Mouse (Mus musculus): Measurements from ENCODE around the gene Ambp. TPM values are rescaled to one million over a fixed set of nuclear protein-coding genes. Genes with fewer than 3 reads are reported as not detected.

The Ambp gene
- polyA plus RNA-seq, 1 experiment from 2014 or later, result not detected

DNA sequence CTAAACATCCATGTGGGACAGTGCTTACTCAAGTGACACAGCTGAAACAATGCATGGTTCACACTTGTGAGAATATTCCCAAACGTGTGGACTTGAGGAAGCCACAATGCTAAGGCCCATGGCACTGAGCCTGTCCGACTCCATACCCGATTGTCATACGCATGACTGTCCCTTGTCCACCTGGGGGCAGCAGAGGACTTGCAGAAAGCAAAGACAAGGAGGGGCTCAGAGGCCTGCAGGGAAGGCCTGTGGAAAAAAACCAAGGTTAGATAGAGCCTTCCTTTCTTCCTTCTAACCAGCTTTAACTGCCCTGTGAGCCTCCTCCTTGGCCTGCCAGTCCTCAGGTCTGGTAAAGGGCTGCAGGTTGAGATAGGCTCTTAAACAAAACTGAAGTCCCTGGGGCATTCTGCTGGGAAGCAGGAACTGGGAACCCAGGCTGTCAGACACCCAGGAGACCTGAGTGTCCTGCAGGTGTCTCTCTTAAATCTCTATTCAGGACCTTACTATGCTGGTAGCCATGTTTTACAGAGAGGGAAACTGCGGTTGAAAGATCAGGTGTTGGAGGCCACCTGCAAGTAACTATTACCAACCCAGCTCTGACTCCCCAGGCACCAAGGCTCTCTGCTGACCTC lies 4.5 kb upstream of the Ambp start:
- 15% methylated on average over 5 of the region's 5 CpGs for whole genome bisulfite sequencing
- no peak overlapping the region for H3K4me3 ChIP-seq
- peak; percentile 91 for ATAC-seq (replicated peaks)
- H3K9me3 ChIP-seq, result no peaks in the 10 kb centered on the region
- no peak overlapping the region for H3K27ac ChIP-seq (replicated peaks)
- no peaks in the 10 kb centered on the region for H3K36me3 ChIP-seq
- H3K4me1 ChIP-seq, result no peaks in the 10 kb centered on the region
- no peaks in the 10 kb centered on the region for H3K27me3 ChIP-seq
- H3K9ac ChIP-seq (replicated peaks), result no peak overlapping the region
- no peak overlapping the region for H3K4me2 ChIP-seq (replicated peaks)

DNA sequence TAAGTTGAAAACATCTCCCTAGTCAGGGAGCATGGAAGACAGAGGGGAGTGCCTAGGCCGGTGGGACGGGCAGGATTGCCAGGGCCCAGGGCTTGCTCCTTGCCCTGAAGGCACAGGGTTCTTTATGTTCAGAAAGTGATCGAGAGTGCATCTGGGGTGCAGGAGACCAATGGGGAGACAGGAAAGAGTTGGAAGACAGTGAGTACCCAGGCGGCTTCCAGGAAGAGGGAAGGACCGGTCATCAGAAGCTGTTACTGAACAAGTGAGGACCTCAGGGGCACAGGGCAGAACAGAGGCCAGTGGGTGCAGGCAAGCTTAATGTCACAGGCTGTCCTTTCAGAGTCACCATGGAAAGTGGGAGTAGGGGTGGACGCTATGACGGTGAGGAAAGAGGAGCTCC lies 3.6 kb upstream of the Ambp start:
- ATAC-seq (replicated peaks), result no peak
- no peak overlapping the region for H3K4me2 ChIP-seq (replicated peaks)
- H3K9me3 ChIP-seq, result no peaks in the 10 kb centered on the region
- no peaks in the 10 kb centered on the region for H3K4me1 ChIP-seq
- no peak overlapping the region for H3K27ac ChIP-seq (replicated peaks)
- 94% methylated on average over 7 of the region's 7 CpGs for WGBS
- H3K27me3 ChIP-seq, result no peaks in the 10 kb centered on the region
- no peak overlapping the region for H3K9ac ChIP-seq (replicated peaks)
- H3K36me3 ChIP-seq, result no peaks in the 10 kb centered on the region
- H3K4me3 ChIP-seq, result no peak overlapping the region

DNA sequence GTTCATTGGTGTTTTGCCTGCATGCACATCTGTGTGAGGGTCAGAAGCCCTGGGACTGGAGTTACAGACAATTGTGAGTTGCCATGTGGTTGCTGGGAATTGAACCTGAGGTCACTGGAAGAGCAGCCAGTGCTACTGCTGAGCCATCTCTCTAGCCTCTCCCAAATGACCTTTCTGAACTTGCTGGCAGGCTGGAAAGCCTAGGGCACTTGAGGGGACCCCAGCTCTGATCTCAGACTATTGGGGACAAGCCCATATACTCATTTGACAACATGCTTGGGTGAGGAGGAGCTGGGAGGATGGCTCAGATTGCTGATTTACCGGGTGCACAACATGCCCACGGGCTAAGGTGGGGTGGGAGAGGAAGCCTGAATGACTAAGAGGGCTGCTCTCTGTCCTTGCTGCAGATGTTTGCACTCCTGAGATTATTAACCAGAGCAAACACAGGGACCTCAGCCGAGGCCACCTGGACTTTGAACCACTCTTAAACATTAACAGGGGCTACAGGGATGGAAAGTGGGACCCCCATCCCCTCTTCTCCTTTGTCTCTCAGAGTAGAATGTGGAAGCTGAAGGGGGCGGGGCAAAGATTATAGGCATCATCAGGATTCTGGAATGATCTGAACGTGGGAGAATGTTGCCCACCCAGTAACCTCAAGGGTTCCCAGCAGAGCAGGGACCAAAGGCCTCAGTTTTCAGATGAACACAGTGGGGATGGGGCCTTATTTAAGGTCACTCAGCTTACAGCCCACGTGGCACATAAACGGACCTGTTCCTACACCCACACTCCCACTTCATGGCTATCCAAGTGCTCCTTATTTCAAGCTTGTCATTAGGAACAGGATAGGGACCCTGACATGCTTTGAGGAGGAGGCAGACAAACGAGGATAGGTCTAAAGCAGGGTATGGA lies 2.4 kb upstream of the Ambp start:
- H3K4me1 ChIP-seq, result no peaks in the 10 kb centered on the region
- no peak overlapping the region for H3K27ac ChIP-seq (replicated peaks)
- H3K36me3 ChIP-seq, result no peaks in the 10 kb centered on the region
- no peak overlapping the region for H3K4me3 ChIP-seq
- no peaks in the 10 kb centered on the region for H3K9me3 ChIP-seq
- 61% methylated on average over 8 of the region's 8 CpGs for WGBS
- no peak overlapping the region for H3K4me2 ChIP-seq (replicated peaks)
- H3K27me3 ChIP-seq, result no peaks in the 10 kb centered on the region
- H3K9ac ChIP-seq (replicated peaks), result no peak overlapping the region
- no peak for ATAC-seq (replicated peaks)

DNA sequence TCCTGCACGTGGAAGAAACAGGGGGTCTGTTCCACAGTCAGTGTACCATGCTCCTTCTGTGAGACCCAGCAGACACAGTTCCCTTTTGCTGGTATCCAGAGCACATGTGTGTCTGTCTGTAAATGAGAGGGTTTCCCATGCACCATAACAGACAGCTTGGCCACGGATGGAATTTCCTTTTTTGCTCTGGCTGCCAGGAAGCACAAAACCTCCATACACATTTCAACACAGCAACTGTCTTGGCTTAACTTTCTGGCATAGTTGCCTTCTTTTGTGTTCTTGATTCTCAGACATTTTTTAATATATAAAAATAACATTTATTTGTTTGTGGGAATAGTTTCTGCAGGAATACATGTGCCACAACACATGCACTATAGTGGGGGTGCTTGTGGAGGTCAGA lies 997 bp upstream of the Ambp start:
- no peak for ATAC-seq (replicated peaks)
- 54% methylated on average over 2 of the region's 2 CpGs for WGBS
- H3K4me2 ChIP-seq (replicated peaks), result no peak overlapping the region

DNA sequence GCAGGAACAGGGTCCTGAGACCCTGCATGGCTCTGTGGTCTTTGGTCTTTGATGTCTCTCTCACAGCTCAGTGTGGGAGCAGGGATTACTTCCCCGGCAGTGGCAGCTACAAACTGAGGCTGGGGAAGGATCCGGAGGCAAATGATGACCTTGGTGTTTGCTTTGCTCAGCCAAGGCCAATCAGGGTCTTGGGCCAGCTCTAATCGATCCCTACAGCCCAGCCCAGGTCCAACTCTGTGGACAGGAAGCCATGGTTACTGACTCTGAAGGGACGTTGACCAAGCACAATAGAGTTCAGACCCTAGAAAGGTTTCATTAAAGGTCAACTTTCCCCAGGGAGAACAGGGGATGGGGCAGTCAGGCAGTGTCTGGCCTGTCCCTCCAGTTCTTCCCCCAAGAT lies 571 bp downstream of the Ambp start:
- Histone ChIP-seq H3K36me3 (no peaks in the 10 kb centered on the region), H3K9ac (replicated peaks) (no peak overlapping the region), H3K4me1 (no peaks in the 10 kb centered on the region), H3K27me3 (no peaks in the 10 kb centered on the region), H3K4me2 (replicated peaks) (no peak overlapping the region), H3K27ac (replicated peaks) (no peak overlapping the region), H3K4me3 (no peak overlapping the region), H3K9me3 (no peaks in the 10 kb centered on the region)
- WGBS, result 64% methylated on average over 4 of the region's 4 CpGs
- no peak for ATAC-seq (replicated peaks)

More for the DNA sequence above, 997 bp upstream of the Ambp start:
- Histone ChIP-seq H3K27me3 (no peaks in the 10 kb centered on the region), H3K36me3 (no peaks in the 10 kb centered on the region), H3K4me3 (no peak overlapping the region), H3K4me1 (no peaks in the 10 kb centered on the region), H3K9ac (replicated peaks) (no peak overlapping the region), H3K27ac (replicated peaks) (no peak overlapping the region), H3K9me3 (no peaks in the 10 kb centered on the region)

DNA sequence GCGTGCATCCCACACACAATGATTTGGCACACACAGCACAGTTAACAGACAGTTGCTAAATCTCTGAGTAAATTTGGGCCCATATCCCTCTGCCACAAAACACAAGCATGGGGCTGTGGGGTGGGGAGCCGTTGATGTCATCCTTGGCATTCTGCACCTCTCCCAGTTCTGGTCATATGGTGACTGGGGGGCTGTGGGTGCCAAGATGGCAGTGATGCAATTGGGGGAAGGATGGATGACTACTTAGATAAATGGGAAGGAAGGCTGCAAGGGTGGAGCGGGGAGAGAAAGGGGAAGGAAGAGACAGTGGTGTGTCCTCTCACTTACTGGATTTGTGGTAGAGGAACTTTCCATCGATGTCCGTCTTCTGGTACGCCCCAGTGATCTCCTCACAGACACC lies 3.5 kb downstream of the Ambp start:
- Histone ChIP-seq H3K9me3 (no peaks in the 10 kb centered on the region), H3K27ac (replicated peaks) (no peak overlapping the region), H3K4me2 (replicated peaks) (no peak overlapping the region), H3K27me3 (no peaks in the 10 kb centered on the region), H3K36me3 (no peaks in the 10 kb centered on the region), H3K4me3 (no peak overlapping the region), H3K4me1 (no peaks in the 10 kb centered on the region), H3K9ac (replicated peaks) (no peak overlapping the region)
- no peak for ATAC-seq (replicated peaks)
- WGBS, result 85% methylated on average over 6 of the region's 6 CpGs

DNA sequence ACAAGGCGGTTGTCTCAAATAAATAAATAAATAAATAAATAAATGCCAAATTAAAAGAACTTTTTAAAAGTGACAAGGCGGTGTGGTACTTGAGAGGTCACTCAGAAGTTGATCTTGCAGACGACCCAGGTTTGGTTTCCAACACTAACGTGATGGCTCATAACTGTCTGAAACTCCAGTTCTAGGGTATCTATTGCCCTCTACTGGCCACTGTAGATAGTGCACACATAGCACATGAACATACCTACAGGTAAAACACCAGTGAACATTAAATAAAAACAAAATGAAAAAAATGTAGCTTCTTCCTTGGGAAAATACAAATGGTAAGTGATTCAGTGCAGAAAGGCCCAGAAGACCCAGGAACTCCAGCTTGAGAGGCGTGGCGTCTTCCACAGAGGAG lies 7.3 kb downstream of the Ambp start:
- no peaks in the 10 kb centered on the region for H3K9me3 ChIP-seq
- WGBS, result 96% methylated on average over 6 of the region's 6 CpGs
- no peak for ATAC-seq (replicated peaks)
- H3K4me2 ChIP-seq (replicated peaks), result no peak overlapping the region
- H3K27ac ChIP-seq (replicated peaks), result no peak overlapping the region
- H3K27me3 ChIP-seq, result no peaks in the 10 kb centered on the region
- no peak overlapping the region for H3K9ac ChIP-seq (replicated peaks)
- H3K4me3 ChIP-seq, result no peak overlapping the region
- H3K36me3 ChIP-seq, result no peaks in the 10 kb centered on the region
- no peaks in the 10 kb centered on the region for H3K4me1 ChIP-seq

DNA sequence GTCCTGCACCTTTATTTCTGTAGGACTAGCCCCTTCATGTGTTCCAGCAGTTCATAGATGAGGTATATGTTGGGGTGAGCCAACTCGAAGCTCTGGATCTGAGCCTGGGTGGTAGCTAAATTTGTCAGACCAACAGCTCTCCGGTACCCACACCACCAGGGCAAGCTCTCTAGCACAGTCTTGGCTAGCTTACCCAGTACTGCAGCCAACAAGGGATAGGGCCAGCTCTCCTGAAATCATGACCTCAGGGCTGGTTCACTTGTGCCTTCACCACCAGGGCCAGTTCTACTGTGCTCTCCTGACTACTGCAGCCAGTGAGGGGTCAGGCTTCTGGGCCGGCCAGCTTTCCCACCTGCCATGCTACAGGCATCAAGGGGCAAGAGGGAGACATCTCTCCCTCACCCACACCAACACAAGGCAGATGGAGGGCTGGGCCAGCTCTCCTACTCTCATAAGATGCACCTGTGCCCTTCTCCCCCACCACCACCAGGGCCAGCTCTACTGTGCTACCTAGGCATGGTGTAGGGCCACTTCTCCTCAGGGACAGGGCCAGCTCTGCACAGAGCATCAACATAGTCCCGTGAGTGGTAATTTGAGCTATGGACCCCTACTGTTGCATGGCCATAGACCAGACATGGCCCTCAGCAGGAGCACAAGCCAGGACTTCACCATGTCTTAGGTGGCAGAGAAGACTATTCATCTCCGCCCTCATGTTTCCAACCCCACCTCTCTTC lies 24.5 kb downstream of the Ambp start:
- Histone ChIP-seq H3K27me3 (no peaks in the 10 kb centered on the region), H3K4me3 (no peak overlapping the region), H3K4me2 (replicated peaks) (no peak overlapping the region), H3K27ac (replicated peaks) (no peak overlapping the region), H3K4me1 (no peaks in the 10 kb centered on the region), H3K9ac (replicated peaks) (no peak overlapping the region), H3K36me3 (peaks cover 16% of the 10 kb centered on the region), H3K9me3 (no peaks in the 10 kb centered on the region)
- WGBS, result 92% methylated on average over 5 of the region's 5 CpGs
- ATAC-seq (replicated peaks), result 0 out of 2 replicates have a peak, but pooled peaks have one; percentile 41

DNA sequence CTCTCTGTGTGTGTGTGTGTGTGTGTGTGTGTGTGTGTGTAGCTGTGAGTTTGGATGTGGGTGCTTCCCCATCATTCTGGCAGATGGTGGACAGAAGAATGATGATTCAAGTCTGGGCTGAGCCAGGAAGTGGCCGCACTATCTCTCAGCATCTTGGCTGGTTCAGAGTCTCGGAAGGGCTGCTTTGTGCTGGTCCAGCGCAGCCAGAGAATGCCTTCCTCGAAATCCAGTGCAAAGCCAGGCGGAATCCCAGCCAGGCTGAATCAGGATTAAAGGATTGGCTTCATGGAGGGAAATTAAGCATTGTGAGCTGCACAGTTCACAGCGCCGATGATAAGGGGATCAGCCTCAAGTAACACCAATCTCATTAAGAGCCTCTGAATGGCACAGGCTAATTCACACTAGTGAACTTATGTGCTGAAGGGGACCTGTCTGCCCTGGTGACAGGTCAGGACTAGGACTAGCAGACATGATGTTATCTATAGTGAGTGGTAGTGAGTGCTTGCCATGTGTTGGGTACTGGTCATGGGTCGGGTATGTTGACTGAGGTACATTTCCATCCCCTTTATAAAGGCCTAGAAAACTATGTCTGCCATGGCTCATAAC lies 29.6 kb downstream of the Ambp start:
- no peak overlapping the region for H3K27ac ChIP-seq (replicated peaks)
- H3K36me3 ChIP-seq, result 0 out of 2 replicates have a peak, but pooled peaks cover 6% of the 10 kb centered on the region
- no peak overlapping the region for H3K4me3 ChIP-seq
- H3K4me2 ChIP-seq (replicated peaks), result no peak overlapping the region
- no peaks in the 10 kb centered on the region for H3K4me1 ChIP-seq
- no peak overlapping the region for H3K9ac ChIP-seq (replicated peaks)
- no peaks in the 10 kb centered on the region for H3K9me3 ChIP-seq
- no peaks in the 10 kb centered on the region for H3K27me3 ChIP-seq
- 15% methylated on average over 8 of the region's 8 CpGs for WGBS
- no peak for ATAC-seq (replicated peaks)

DNA sequence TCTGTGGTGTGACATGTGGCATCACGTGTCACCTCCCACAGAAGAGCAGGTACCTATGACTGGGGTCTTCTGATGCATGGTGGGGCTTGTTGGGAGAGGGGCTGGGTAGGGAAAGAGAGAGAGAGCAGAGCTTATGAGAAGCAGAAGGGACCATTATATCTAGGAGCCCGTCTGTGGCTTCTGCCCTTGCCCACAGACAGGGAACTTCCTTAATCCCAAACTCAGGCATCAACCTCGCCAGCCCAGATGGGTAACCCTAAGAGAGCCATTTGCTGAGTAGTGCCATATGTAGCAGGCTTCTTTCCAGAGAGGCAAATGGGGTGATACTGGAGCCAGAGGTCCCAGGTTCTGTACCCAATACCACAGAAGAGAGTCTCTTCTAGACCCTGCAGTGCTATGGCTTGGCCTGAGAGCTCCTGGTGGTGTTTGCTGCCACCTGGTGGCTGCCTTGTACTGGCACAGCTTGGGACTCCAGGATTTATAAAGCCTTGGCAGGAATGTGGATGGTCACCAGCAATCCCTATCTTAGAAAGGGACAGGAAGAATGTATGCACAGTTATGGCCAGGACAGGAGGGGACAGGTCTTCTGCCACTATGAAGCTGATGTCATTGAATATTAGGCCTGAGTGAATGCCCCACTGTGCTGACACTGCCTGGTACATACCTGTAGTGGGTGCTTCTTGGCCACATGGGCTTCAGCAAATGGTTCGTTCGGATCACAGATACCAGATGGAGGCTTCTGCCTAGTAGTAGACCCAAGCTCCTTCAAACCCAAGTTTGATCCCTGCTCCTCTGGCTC lies 35.8 kb downstream of the Ambp start:
- 87% methylated on average over 5 of the region's 5 CpGs for WGBS
- Histone ChIP-seq H3K9ac (replicated peaks) (no peak overlapping the region), H3K4me1 (no peaks in the 10 kb centered on the region), H3K27ac (replicated peaks) (no peak overlapping the region), H3K4me3 (no peak overlapping the region), H3K4me2 (replicated peaks) (no peak overlapping the region), H3K36me3 (0 out of 2 replicates have a peak, but pooled peaks cover 6% of the 10 kb centered on the region), H3K27me3 (no peaks in the 10 kb centered on the region), H3K9me3 (no peaks in the 10 kb centered on the region)
- ATAC-seq (replicated peaks), result peak; percentile 90

DNA sequence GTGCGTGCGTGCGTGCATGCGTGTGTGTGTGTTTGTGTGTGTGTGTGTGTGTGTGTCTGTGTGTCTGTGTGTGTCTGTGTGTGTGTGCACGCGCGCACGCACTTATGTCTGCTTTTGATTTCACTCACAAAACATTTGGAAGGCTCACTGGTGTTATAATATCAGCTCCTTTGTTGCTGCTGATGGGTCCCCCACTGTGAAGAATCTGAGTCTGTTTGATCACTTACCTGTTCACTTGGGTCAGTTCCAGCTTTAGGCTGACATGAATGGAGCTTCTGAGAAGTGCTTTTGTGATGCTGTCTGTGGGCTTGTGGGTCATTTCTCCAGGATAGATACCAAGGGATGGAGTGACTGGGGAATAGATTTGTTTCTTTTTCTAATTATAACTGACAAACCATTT lies 48.9 kb downstream of the Ambp start:
- Histone ChIP-seq H3K9me3 (no peaks in the 10 kb centered on the region), H3K4me1 (no peaks in the 10 kb centered on the region), H3K27me3 (no peaks in the 10 kb centered on the region), H3K4me3 (no peak overlapping the region), H3K4me2 (replicated peaks) (no peak overlapping the region), H3K9ac (replicated peaks) (no peak overlapping the region), H3K36me3 (peaks cover 7% of the 10 kb centered on the region; the same call in 1 of the 2 replicates), H3K27ac (replicated peaks) (no peak overlapping the region)
- no peak for ATAC-seq (replicated peaks)
- 91% methylated on average over 8 of the region's 8 CpGs for WGBS
